Mouse (Mus musculus): ENCODE data around the gene Zdhhc12. TPM values are rescaled to one million over a fixed set of nuclear protein-coding genes. Genes with fewer than 3 reads are reported as not detected.

Zdhhc12 gene
- polyA plus RNA-seq, 1 experiment from 2014 or later: 28.8 TPM

DNA sequence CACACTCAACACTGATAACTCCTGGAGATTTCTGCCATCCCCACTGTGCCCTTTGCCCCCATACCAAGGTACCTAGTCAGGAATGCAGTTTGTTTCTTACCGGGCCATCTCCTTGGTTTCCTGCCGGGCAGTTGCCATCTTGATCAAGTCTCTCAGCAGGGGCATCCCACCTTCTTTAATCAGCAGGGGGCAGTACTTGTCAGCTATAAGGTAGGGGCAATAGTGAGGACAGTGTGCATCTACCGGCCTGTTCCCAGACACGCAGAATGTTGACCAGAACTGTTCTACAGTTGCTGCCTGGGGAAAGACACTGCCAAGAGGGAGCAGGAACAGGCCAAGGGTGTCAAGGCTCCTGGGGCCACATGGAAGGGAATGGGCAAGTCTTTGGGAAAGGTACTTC, 6.8 kb upstream of the Zdhhc12 start:
- DNase-seq (ENCODE audit: low spot score): no peak

DNA sequence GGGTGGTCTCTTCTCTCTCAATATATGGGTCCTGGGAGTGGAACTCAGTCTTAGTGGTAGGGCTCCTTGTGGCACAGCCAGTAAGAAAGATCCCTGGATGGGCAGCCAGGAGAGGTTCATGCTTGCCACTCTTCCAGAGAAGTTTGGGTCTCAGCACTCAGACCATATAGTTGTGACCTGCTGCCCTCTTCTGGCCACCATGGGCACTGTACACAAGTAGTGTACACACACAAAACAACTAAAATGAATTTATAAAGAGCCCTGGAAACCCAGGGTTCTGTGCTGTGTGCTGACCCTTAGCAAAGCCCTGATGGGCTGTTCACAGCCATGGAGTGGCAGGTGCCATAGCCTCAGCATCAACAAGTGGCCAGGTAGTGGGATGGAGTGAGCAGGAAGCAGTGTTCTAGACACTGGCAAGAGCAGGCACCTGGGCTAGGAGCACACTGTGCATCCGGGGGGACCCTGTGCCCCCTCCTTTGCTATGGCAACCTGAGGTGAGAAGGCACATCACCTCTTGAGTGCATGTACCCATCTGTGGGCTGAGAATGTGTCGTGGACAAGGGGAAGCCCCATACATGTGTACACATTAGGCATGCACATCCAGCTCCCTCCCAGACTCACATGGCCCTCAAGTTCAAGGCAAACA, 2.6 kb upstream of the Zdhhc12 start:
- peak; percentile 58 for DNase-seq (ENCODE audit: low spot score)

DNA sequence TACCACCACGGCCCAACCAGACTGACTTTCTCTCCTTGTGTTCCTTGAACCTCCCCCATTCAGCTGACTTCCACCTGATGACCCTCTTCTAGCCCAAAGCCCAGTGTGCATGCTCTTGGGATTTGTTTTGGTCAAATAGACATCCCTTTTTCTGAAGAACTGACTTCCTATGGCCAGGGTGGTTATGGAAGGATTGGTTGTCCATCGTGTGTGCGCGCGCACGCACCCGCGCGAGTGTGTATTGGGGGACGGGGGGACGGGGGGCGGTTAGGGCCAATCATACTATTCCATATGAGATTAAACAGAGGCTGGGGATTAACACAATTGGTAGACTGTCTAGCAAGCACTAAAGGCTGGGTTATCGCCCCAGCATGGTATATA, 750 bp upstream of the Zdhhc12 start:
- no peak for DNase-seq (ENCODE audit: low spot score)

DNA sequence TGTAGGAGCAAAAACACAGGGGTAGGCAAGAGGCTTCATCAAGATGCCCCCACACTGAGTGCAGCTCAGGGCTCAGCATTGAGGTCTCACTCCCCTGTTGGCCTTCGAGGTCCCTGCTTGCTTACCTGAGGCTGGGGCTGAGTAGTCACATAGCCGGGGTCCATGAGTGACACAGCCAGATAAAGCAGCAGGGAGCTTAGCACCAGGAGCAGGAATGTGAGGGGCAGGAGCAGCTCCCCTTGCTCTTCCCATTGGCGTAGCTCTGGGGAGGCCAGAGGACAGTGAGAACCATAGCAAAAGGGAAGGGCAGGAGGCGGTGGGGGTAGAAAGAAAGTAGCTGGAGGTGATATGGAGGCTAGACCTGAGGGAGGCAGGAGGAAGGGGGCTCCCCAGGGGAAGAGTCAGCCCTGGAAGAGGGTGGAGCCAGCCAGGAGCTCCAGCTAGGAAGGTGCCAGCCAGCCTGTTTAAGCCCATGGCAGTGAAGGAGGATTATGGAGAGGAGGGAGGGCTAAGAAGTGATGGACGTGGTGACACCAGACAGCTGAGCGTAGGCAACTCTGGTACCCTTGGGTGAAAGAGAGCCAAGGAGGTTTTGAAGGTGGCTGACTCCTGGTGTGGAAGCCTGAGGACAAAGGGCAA, 1.0 kb downstream of the Zdhhc12 start:
- DNase-seq (ENCODE audit: low spot score): no peak

DNA sequence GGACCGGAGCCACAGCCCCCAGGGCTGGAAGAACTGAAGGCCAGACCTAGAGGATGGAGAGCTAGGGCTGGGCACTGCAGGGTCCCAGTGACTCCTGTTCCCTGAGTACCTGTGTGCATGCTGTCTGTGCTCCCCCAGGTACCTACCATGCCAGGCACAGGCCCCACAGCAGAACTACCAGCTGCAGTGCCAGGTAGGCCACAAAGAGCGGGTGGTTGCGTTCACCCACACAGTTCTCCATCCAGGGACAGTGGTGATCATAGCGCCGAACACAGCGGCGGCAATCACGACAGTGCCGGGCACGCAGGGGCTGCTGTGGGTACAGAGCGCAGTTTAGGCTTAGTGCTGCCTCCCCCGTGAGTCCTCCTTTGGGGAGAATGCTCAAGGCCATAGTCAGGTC, 1.9 kb downstream of the Zdhhc12 start:
- DNase-seq (ENCODE audit: low spot score): no peak

DNA sequence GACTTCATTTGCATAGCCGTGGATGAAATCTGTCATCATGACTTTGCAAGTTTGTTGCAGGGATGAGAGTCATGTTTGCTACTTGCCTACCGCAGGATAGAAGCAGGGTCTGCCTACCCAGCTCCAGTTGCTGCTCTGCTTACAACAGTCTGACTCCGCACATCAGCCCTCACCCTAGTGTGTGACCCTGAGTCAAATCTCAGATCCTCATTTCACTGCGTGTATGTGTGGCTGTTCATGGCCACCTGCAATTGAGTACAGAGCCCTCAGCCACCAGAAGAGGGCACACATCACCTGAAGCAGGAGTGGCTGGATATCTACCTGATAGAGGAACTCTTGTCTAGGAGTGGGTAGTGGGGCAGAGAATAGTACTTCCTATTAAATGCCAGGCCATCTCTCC, 6.1 kb downstream of the Zdhhc12 start:
- no peak for DNase-seq (ENCODE audit: low spot score)

DNA sequence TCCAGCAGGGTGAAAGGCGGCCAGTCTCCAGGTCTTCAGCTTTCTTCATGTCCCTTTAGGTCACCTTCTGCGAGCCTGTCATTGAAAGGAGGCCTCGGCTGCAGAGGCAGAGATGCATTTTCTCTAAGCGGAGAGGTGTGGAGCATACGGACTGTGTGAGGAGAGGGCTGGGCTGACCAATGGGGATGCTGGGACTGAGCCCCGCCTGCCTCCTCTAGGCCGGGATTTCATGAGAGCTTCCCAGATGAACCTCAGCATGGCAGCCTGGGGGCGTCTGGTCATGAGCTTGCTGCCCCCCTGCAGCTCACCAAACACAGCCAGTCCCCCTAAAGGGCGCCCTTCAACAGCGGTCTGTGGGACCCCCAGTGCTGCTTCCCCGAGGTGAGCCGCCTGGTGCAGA, 8.8 kb downstream of the Zdhhc12 start:
- no peak for DNase-seq (ENCODE audit: low spot score)

DNA sequence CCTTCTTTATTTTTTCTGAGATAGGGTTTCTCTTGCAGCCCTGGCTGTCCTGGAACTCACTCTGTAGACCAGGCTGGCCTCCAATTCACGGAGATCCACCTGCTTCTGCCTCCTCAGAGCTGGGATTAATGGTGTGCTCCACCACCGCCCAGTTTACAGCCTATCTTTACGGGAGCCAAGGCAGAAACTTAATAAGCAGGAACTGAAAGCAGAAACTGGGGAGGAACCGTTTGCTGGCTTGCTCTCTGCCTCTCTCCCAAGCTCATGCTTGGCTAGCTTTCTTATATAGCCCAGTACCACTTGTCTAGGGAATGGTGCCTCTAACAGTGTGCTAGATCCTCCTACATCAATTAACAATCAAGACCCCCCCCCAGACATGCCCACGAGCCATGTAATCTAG, 9.3 kb downstream of the Zdhhc12 start:
- no peak for DNase-seq (ENCODE audit: low spot score)

DNA sequence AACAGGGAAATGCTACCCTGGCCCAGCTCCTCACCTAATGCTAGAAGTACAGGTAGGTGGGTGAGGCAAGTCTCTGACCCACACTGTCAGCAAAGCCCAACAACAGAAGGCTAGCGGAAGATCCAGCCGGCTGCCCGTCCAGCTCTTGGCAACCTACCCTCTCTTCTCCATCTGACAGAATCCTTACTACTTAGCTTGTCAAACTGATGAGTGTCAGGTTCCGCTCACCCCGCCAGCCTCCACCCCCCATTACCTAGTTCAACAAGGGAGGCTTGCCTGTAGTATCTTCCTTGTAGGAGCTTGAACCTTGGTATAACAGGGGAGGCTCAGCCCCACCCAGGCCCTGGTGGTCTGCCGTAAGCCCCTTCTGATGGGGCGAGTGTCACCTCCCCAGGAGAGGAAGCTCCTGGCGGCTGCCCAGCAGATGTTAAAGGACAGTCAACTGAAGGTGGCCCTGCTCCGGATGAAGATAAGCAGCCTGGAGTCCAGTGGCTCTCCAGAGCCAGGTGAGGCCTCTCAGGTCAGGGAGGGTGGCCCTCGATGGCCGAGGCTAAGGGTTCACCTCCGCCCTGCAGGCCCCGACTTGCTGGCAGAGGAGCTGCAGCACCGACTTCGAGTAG, 13.2 kb downstream of the Zdhhc12 start:
- no peak for DNase-seq (ENCODE audit: low spot score)

DNA sequence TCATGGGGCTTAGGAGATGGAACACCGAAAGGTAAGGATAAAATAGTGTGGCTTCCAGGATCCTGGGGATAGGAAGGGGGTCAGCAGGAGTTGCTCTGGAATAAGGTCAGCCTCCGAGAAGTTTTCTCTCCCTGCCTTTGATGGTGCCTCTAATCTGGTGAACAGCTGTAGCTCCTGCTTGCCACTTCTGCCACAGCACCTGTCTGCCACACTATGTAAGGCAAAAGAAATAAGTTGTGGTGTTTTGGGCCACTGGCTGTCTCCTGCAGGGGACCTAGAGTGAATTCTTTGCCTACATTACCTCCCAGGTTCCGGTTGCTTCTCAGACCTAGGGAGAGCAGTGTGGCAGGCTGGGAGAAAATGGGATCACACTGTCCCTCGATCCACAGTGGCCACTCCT, 14.7 kb downstream of the Zdhhc12 start:
- DNase-seq (ENCODE audit: low spot score): peak; percentile 31

DNA sequence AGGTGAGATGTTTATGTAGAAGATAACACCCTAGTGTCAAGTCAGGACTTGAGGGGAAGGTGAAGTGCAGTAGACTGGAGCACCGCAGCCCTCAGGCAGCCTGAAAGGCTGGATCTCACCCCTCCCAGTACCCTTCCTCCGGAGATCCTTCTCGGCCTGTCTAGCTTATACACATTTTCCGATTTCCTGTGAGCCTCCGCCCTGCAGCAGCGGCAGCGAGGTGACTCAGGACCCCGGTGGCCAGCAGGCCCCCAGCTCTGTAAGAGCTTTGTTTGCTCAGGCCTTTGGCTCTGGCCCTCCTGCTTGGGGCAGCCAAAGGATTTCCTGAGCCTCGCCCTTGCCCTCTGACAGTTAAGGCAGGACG, 15.1 kb downstream of the Zdhhc12 start:
- DNase-seq (ENCODE audit: low spot score): no peak

DNA sequence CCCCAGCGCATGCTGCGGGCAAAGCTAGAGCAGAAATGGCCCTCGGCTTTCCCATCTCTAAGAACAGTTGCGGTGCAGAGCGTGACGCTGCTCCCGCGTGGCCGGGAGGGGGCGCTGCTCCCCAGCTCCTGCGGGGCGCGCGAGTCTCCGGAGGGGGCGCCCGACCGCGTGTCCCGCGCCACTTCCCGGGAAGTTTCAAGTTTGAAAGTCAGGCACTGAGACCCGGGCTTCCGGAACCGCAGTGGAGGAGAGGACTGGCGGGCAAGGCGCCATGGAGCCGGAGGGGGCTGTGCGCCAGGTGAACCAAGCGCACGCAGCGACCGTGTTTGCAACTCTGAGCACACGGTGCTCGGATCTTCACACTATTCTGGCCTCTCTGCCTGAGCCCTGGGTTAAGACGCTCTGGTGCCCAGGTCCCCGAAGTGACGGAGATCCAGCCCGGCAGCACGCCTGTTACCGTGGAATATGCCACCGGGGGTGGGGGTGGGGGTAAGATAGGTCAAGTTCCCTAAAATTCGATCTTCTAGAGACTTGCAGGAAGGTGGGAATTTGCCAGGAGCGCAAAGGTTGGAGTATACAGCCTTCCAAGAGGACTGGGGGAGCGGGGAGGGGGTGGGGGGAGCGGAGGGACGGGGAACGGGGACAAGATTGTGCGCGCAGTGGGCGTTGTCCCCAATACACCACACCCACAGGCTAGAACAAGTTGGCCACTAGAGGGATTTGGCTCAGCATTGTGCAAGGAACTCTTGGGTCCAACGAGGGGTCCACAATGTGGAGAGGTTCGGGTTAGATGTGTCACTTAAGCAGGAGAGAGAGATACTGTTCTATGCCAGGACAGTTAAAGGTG, 15.7 kb downstream of the Zdhhc12 start, which contains the start of gene Pkn3:
TSS of gene Pkn3 (plus strand) at position 183 of the 847 bp plus-strand sequence.
- peak; percentile 85 for DNase-seq (ENCODE audit: low spot score)

DNA sequence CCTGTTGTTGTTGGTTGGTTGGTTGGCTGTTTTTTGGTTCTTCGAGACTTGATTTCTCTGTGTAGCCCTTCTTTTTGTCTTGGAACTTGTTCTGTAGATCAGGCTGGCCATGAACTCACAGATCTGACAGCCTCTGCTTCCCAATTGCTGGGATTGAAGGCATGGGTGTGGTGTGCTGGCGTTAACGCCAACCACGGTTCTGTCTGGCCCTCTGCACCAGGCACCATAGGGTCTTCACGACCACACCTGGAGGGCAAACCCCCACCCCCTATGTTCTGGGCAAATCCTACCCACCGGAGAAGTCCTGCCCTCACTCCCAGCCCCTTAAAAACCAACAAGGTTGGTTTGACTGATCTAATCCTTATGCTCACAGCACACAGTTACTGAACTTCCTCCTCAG, 16.5 kb downstream of the Zdhhc12 start:
- DNase-seq (ENCODE audit: low spot score): no peak

DNA sequence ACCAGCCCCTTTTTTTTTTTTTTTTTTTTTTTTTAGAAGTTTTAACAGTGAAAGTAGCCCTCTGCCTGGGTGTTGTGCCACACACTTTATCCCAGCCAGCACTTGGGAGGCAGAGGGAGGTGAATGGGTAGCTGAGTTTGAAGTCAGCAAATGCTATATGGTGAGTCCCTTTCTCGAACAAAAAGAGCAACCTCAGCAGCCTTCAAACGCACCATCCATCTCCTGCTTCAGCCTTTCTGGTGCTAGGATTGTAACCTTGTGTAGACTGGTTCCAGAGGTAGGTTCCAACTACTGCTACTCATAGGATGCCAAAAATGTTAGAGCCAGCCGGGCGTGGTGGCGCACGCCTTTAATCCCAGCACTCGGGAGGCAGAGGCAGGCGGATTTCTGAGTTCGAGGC, 17.0 kb downstream of the Zdhhc12 start:
- no peak for DNase-seq (ENCODE audit: low spot score)

DNA sequence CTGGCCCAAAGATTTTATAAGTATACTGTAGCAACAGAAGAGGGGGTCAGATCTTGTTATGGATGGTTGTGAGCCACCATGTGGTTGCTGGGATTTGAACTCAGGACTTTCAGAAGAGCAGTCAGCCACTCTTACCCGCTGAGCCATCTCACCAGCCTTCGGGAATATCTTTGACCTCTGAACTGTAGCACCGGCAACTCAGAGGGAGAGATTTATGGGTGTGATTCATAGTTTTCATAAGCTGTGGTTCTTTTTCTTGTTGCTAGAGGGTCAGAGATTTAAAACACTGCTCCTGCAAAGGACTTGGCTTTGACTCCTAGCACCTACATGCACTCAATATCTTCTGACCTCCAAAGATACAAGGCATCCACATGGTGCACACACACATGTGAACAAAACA, 17.8 kb downstream of the Zdhhc12 start:
- DNase-seq (ENCODE audit: low spot score): no peak

DNA sequence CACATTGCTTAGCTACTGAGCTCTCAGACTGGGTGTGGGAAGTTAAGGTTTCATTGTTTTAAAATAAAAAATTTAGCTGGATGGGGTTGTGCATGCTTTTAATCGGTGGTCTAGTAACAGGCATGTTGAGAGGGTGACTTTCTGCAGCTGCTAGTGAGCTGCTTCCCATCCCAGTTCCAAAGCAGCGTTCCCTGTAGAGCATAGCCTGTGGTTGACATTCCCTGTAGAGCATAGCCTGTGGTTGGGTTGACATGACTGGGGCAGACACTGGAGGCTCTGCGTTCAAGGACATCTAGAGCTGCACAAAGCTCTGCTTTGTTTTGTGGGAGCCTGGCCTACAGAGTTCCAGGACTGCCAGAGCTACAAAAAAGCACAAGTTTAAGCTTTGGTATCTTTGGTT, 20.2 kb downstream of the Zdhhc12 start:
- no peak for DNase-seq (ENCODE audit: low spot score)

DNA sequence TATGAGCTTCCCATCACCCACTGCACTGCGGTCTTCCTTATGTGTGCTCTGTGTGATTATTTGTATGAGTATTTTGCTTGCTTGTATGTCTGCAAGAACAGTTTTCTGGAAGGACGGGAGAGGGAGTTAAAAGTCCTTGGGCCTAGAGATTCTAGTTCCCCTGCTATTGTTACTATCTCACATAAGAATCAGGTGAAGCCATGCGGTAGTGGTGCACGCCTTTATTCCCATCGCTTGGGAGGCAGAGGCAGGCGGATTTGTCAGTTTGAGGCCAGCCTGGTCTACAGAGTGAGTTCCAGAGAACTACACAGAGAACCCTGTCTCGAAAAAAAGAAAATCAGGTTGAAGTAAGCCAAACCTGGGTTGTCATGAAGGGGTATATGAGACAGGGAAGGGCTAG, 20.6 kb downstream of the Zdhhc12 start:
- no peak for DNase-seq (ENCODE audit: low spot score)

DNA sequence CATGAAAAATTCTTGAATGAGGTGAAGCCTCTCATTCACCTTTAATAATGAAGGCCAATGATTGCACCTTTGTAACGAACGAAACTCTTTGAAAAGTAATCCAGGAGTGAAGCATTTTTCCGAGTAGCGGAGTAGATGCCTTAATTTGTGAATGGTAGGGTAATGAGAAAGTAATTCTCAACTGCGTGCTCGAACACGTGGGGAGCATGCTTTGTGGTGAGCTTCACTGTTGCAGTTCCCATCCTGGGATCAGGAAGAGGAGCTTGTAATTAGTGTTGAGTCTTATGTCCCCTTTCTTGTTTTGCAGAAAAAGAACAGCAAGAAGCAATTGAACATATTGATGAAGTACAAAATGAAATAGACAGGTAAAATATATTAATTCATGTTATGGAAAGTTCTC, 25.5 kb downstream of the Zdhhc12 start:
- no peak for DNase-seq (ENCODE audit: low spot score)

DNA sequence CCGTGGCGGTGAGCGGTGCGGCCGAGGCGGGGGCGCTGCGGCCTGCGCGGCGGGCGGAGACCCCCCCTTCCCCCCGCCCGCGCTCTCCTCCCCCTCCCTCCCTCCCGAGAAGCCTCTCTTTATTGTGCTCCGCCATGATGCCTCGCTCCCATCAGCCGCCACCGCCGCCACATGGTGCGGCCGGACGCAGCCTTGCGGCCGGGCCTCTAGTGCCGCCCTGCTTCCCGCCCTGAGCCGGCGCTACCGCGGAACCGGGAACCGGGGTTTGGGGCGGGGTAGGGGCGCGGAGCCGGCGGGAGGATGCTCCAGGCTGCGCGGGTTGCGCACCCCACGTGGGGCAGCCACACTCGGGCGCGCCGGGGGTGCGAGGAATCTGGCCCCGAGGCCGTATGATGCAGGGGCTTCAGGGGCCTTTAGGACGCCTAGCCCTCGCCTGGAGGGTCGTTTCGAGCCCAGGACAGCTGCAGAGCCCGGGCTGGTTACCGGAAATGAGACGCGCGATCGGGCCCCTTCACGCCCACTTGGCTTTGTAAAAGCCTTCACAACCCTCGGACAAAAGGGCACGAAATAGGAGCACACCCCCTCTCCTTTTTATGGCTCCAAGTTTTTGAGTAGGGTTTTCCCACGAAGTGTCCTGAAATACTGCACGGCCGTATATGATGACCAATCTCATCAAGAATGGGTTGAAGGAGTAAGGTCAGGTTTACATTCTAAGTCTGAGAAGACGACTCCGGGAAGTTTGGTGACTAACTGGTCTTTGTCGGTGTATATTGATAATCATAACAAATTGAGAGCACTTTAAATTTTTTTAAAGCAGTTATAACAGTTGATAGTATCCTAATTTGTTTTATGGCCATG, 26.2 kb downstream of the Zdhhc12 start:
- peak; percentile 55 for DNase-seq (ENCODE audit: low spot score)

DNA sequence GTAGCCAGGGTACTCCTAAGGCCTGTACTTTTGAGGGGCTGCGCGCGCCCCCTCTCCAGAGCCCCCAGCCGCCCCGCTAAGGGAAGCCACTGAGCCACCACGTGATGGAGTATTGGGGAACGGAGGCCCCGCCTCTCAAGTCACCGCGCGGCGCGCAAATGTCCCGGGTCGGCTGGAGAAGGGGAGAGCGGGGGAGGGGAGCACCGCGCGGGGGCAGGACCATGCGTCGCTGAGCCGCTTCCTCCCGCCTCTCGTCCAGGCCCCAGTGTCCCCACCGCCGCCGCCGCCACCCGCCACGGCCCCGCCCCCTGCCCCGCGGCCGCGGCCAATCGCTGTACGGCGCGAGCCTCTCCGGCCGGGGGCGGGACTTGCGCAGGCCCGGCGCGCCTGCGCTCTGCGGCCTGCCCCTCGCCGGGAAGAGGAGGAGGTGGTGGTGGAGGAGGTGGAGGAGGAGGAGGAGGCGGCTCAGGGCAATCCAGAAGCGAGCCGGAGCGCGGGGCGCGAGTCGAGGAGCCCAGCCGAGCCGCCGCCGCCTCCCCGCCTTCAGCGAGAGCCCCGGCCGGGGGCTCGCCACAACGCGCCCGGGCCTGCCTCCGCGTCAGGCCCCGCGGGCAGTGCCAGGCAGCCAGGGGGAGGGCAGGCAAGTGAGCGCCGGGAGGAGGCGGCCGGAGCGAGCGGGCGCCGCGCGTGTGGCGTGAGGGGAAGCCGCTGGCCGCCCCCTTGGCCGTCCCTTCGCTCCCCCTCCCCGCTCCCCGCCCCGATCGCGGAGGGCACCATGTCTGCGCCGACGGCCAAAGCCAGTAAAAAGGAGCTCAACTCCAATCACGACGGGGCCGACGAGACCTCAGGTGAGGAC, 27.2 kb downstream of the Zdhhc12 start:
- DNase-seq (ENCODE audit: low spot score): peak; percentile 94
